Mouse (Mus musculus) embryonic stem cell, embryonic (primary cell): Measurements from ENCODE around the gene Fubp3.

Experiments
- CTCF ChIA-PET, 4 experiments: fragments of 300-600 bp in 2 of 4; fragments of 350-600 bp in 2 of 4; sonication (Branson Sonifier 250); formaldehyde crosslinking; loops; one replicate each; lab custom pipeline; 2022; ENCODE audit warnings: inconsistent platforms in 2 of 4; lab: Charles Lee
- POLR2A ChIA-PET, 4 experiments: fragments of 300-600 bp in 2 of 4; fragments of 350-600 bp in 2 of 4; sonication (Branson Sonifier 250); formaldehyde crosslinking; loops; one replicate each; lab custom pipeline; 2022; ENCODE audit warnings: antibody characterized with exemption in 4 of 4, inconsistent platforms in 1 of 4; lab: Charles Lee

The Fubp3 gene

DNA sequence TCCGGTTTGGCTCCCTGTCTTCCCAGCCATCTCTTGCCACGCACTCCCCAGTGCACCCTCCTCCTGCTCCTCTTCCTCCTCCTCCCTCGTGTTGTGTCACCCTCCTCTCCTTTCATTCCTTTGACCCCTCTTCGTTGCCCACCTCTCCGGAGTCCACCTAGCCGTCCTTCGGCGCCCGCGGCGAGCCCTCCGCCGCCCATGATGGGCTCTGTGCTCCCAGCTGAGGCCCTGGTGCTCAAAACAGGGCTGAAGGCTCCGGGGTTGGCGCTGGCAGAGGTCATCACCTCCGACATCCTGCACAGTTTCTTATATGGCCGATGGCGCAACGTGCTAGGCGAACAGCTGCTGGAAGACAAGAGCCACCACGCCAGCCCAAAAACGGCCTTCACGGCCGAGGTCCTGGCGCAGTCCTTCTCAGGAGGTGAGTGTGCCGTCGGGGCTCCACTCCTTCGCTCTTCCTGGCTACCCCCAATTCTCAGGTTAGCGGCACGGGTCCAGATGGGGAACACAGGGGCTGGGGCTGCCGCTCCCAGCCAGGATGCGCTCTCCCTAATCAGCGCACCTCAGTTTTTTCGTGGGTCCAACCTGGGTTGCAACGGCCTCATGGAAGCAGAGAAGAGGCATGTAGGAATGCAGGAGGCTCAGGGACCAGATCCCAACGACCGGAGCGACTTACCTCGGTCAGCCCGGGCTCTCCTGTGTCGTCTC lies 67.6 kb downstream of the Fubp3 start, which contains the start of gene Prdm12:
Gene Prdm12, plus strand, starts transcription at position 137 of the 708 bp plus-strand sequence.
- POLR2A ChIA-PET, result interaction anchor here in 3 of 4 experiments (0.6 to 2.1 kb wide), 5 partner anchors 11 to 1191 kb away, joined by 3 to 14 read pairs (median 4); no protein-coding TSS in a partner anchor
- CTCF ChIA-PET, result interaction anchor here in 2 of 4 experiments (0.6 to 1.4 kb wide), 2 partner anchors 13 to 150 kb away, joined by 3 read pairs; no protein-coding TSS in a partner anchor

GRCm38 (mm10) chr2:31640609-31641507 lies 68.4 kb downstream of the Fubp3 start:
- ChIA-PET POLR2A (interaction anchor here (0.5 to 2.4 kb wide), 12 partner anchors 9 to 326 kb away, joined by 3 to 25 read pairs (median 4); partner anchors contain the start of gene Fubp3 (in 1 of the 4)), CTCF (interaction anchor here in 3 of 4 experiments (0.6 to 2.2 kb wide), 5 partner anchors 11 to 169 kb away, joined by 3 to 5 read pairs (median 3); no protein-coding TSS in a partner anchor)

GRCm38 (mm10) chr2:31641508-31641830 lies 69.0 kb downstream of the Fubp3 start:
- POLR2A ChIA-PET, result interaction anchor here (0.5 to 2.4 kb wide), 18 partner anchors 9 to 327 kb away, joined by 3 to 25 read pairs (median 4); partner anchors contain the start of gene Fubp3 (in 1 of the 4)
- CTCF ChIA-PET, result interaction anchor here in 3 of 4 experiments (0.7 to 2.2 kb wide), 10 partner anchors 11 to 835 kb away, joined by 3 to 7 read pairs (median 4); no protein-coding TSS in a partner anchor

DNA sequence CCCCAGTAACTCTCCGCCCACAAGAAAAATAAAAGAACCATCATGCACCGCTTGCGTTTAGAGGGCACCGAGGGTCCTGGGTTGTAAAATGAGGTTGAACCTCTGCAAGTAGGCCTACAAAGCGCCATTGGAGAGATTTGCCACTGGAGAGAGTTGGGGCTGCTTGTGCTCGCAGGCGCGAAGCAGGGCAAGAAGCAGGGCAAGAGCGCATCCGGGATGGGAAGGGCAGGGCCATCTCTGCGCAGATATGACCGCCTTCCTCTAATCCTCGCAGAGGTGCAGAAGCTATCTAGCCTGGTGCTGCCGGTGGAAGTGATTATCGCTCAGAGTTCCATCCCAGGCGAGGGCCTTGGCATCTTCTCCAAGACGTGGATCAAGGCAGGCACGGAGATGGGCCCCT lies 69.5 kb downstream of the Fubp3 start:
- POLR2A ChIA-PET, result interaction anchor here (0.7 to 2.4 kb wide), 15 partner anchors 9 to 327 kb away, joined by 3 to 25 read pairs (median 4); partner anchors contain the start of gene Fubp3 (in 1 of the 4)
- CTCF ChIA-PET, result interaction anchor here in 3 of 4 experiments (0.7 to 2.2 kb wide), 10 partner anchors 10 to 836 kb away, joined by 3 to 7 read pairs (median 4); no protein-coding TSS in a partner anchor

DNA sequence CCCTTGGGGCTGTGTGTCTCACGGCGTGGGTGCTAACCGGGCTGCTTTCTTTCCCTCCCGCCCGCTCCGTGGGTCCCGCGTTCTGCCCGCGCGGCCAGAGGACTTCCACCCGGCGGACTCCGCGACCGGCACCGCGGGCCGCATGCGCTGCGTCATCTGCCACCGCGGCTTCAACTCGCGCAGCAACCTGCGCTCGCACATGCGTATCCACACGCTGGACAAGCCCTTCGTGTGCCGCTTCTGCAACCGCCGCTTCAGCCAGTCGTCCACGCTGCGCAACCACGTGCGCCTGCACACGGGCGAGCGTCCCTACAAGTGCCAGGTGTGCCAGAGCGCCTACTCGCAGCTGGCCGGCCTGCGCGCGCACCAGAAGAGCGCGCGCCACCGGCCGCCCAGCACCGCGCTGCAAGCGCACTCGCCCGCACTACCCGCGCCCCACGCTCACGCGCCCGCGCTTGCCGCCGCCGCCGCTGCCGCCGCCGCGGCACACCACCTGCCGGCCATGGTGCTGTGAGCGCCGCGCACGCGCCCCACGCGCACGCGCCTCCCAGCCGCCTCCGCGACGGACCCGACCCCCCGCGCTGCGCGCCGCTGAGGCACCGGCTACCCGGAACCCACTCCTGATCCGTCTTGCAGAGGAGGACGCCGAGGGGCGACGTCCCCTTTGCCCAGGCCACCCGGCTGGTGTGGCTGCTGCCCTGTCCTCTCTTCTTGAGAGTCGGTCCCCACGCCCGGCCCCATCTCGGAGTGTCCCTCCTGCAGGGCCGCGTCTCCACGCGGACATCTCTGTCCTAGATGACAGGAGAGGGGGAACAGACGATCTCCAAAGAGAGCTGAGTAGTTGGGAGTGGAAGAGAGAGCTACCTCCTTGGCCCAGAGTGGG lies 81.8 kb downstream of the Fubp3 start:
- CTCF ChIA-PET, result interaction anchor here (0.5 to 1.7 kb wide), 12 partner anchors 12 to 898 kb away, joined by 3 to 10 read pairs (median 3); no protein-coding TSS in a partner anchor

DNA sequence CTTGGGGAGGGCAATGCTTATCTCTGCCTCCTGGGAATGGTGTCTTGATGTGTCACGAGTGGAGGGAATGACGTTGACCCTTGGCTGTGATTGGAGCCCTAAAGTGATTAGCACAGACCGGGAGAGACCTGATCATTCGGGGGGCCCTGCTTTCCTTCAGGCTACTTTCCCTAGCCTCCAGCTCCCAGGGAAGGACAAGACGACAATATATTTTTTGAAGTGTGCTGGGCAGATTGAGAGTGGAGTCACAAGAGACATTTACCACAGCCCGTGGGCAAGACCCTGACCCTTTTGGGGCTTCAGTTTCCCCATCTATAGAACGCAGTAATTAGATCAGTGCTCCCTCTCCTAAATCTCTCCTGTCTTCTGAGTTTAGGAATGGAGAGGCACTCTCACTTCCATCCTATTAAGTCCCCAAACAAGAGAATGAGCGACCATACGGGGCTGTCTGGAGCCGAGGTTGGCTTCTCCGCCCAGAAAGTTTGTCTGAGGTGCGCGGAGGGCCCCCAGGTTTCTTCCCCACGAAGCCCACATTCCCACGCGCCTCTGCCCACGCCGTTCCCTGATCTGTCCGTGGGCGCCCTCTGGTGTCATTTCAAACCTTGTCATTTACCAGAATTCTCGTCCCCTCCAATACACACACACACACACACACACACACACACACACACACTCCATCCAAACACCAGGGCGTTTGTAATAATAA lies 82.6 kb downstream of the Fubp3 start:
- POLR2A ChIA-PET, result interaction anchor here in 2 of 4 experiments (0.6 to 1.2 kb wide), 12 partner anchors 9 to 237 kb away, joined by 3 to 4 read pairs (median 3); partner anchors contain the start of genes Exosc2 (in 1 of the 2) and Fubp3 (in 1 of the 2)
- CTCF ChIA-PET, result interaction anchor here (0.5 to 1.7 kb wide), 12 partner anchors 12 to 899 kb away, joined by 3 to 10 read pairs (median 3); no protein-coding TSS in a partner anchor

More for the DNA sequence above, 81.8 kb downstream of the Fubp3 start:
- POLR2A ChIA-PET, result interaction anchor here in 2 of 4 experiments (0.6 to 1.2 kb wide), 12 partner anchors 8 to 236 kb away, joined by 3 to 4 read pairs (median 3); partner anchors contain the start of genes Exosc2 (in 1 of the 2) and Fubp3 (in 1 of the 2)

GRCm38 (mm10) chr2:31656374-31656773 lies 83.9 kb downstream of the Fubp3 start:
- CTCF ChIA-PET, result interaction anchor here in 1 of 4 experiments (0.5 kb wide), 1 partner anchor 827 kb away, joined by 4 read pairs; no protein-coding TSS in a partner anchor
- POLR2A ChIA-PET, result interaction anchor here (0.7 to 1.5 kb wide), 5 partner anchors 18 to 587 kb away, joined by 3 to 4 read pairs (median 3); no protein-coding TSS in a partner anchor

DNA sequence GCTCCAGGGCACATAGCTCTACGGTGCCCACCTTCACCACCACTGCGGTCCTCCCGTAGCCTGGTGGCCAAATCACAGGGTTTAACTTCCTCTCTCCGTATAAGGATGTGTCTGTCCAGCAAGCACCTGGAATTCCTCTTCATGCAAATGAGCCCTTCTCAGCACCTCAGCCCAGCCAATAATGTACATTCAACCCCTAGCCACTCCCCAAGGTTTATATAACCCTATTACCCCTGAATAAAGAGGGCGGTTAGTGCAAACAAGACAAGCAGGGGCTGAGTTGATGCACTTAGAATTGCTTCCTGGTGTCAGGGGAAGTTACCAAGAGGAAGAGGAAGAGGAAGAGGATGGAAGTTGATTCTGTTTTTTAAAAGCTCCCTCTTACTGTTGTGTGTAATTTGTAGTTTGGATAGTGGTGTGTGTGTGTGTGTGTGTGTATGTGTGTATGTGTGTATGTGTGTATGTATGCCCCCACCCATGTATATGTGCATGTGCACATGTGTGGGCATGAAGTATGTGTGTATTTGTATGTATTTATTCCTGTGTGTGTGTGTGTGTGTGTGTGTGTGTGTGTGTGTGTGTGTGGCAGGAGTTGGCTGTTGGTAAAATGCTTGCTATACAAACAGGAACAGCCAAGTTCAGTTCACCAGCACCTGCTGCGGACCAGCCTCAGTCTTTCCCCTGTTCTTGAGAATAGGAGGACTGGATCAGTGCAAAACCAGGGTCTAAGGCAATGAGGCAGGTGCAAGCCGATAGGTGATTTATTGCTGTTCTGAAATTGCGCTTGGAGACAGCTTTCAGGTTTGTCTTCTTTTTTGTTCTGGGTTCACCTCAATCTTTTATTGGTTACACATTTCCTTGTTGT lies 90.7 kb downstream of the Fubp3 start:
- ChIA-PET CTCF (interaction anchor here in 1 of 4 experiments (0.7 to 1.0 kb wide), 2 partner anchors 181 to 547 kb away, joined by 3 to 4 read pairs; no protein-coding TSS in a partner anchor), POLR2A (interaction anchor here in 2 of 4 experiments (0.7 to 1.6 kb wide), 4 partner anchors 7 to 275 kb away, joined by 3 to 6 read pairs (median 4); partner anchors contain the start of gene Exosc2 (in 1 of the 2))

DNA sequence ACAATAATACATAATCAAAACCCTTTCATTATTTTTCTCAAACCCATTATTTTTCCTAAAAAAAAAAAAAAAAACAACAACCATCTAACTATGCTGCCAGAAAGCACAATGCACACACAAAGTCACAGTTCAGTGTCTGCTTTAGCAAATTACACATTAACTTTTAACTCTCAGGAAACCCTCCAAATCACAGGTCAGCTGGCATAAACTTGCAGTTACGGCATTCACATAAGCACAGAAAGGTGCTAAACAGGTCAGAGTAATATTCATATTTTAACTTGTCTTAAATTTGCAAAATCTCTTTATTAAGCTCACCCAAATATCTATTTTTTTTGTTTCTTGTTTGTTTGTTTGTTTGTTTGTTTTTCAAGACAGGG lies 91.3 kb downstream of the Fubp3 start:
- POLR2A ChIA-PET, result interaction anchor here in 1 of 4 experiments (0.7 kb wide), 2 partner anchors 268 to 274 kb away, joined by 3 read pairs; no protein-coding TSS in a partner anchor
- CTCF ChIA-PET, result interaction anchor here in 1 of 4 experiments (0.7 kb wide), 1 partner anchor 548 kb away, joined by 4 read pairs; no protein-coding TSS in a partner anchor
